Mouse (Mus musculus) embryonic stem cell, embryonic (primary cell): ENCODE results near the gene Olfr520.
"Not testable (repeated sequence)": the region's sequence is repeated elsewhere in the genome, so short reads cannot be mapped to it uniquely, and the experiment has no call there.

Source experiments
- CTCF ChIA-PET, 4 experiments: fragments of 300-600 bp in 2 of 4; fragments of 350-600 bp in 2 of 4; sonication (Branson Sonifier 250); formaldehyde crosslinking; loops; one replicate each; lab custom pipeline; 2022; ENCODE audit warnings: inconsistent platforms in 2 of 4; lab: Charles Lee
- POLR2A ChIA-PET, 4 experiments: fragments of 300-600 bp in 2 of 4; fragments of 350-600 bp in 2 of 4; sonication (Branson Sonifier 250); formaldehyde crosslinking; loops; one replicate each; lab custom pipeline; 2022; ENCODE audit warnings: antibody characterized with exemption in 4 of 4, inconsistent platforms in 1 of 4; lab: Charles Lee

The Olfr520 gene

GRCm38 (mm10) chr7:99707671-99708070 lies 22.4 kb upstream of the Olfr520 start:
- ChIA-PET CTCF (interaction anchor here in 3 of 4 experiments (0.8 to 2.0 kb wide), 3 partner anchors 48 to 208 kb away, joined by 3 to 9 read pairs (median 4); no protein-coding TSS in a partner anchor), POLR2A (interaction anchor here in 1 of 4 experiments (1.4 kb wide), 1 partner anchor 12 kb away, joined by 3 read pairs; no protein-coding TSS in a partner anchor)

GRCm38 (mm10) chr7:99708301-99708721 lies 21.8 kb upstream of the Olfr520 start:
- ChIA-PET CTCF (interaction anchor here in 3 of 4 experiments (0.5 to 2.0 kb wide), 7 partner anchors 13 to 208 kb away, joined by 3 to 9 read pairs (median 4); no protein-coding TSS in a partner anchor), POLR2A (interaction anchor here in 2 of 4 experiments (0.6 to 1.4 kb wide), 4 partner anchors 12 to 361 kb away, joined by 3 to 8 read pairs (median 3); no protein-coding TSS in a partner anchor)

GRCm38 (mm10) chr7:99708750-99709149 lies 21.3 kb upstream of the Olfr520 start:
- ChIA-PET POLR2A (interaction anchor here in 2 of 4 experiments (0.6 to 1.4 kb wide), 4 partner anchors 11 to 360 kb away, joined by 3 to 8 read pairs (median 3); no protein-coding TSS in a partner anchor), CTCF (interaction anchor here in 3 of 4 experiments (0.8 to 2.0 kb wide), 7 partner anchors 13 to 209 kb away, joined by 3 to 9 read pairs (median 4); no protein-coding TSS in a partner anchor)

GRCm38 (mm10) chr7:99709992-99710391 lies 20.1 kb upstream of the Olfr520 start:
- CTCF ChIA-PET = interaction anchor here (0.5 to 1.9 kb wide), 11 partner anchors 10 to 710 kb away, joined by 3 to 6 read pairs (median 4); no protein-coding TSS in a partner anchor
- POLR2A ChIA-PET = interaction anchor here in 2 of 4 experiments (1.1 to 1.4 kb wide), 2 partner anchors 19 to 42 kb away, joined by 3 read pairs; no protein-coding TSS in a partner anchor

GRCm38 (mm10) chr7:99710476-99710875 lies 19.6 kb upstream of the Olfr520 start:
- CTCF ChIA-PET = interaction anchor here (0.5 to 1.6 kb wide), 9 partner anchors 10 to 710 kb away, joined by 3 to 6 read pairs (median 3); no protein-coding TSS in a partner anchor
- POLR2A ChIA-PET = interaction anchor here in 2 of 4 experiments (0.8 to 1.4 kb wide), 3 partner anchors 9 to 42 kb away, joined by 3 read pairs; no protein-coding TSS in a partner anchor

GRCm38 (mm10) chr7:99711166-99711565 lies 18.9 kb upstream of the Olfr520 start, which contains the start of gene Slco2b1:
Gene Slco2b1, minus strand, starts transcription at chr7:99711340.
- ChIA-PET POLR2A (interaction anchor here in 1 of 4 experiments (0.6 to 0.8 kb wide), 2 partner anchors 9 to 31 kb away, joined by 3 read pairs; no protein-coding TSS in a partner anchor), CTCF (interaction anchor here in 2 of 4 experiments (0.6 to 1.7 kb wide), 3 partner anchors 9 to 52 kb away, joined by 3 to 6 read pairs (median 3); partner anchors contain the start of gene Olfr521 (in 1 of the 2))

GRCm38 (mm10) chr7:99712431-99712830 lies 17.6 kb upstream of the Olfr520 start:
- ChIA-PET POLR2A (no interaction called here), CTCF (interaction anchor here in 1 of 4 experiments (1.7 kb wide), 1 partner anchor 53 kb away, joined by 6 read pairs; no protein-coding TSS in a partner anchor)

GRCm38 (mm10) chr7:99716536-99716935 lies 13.5 kb upstream of the Olfr520 start:
- ChIA-PET CTCF (no interaction called here), POLR2A (no interaction called here)

- CTCF ChIA-PET = interaction anchor here in 1 of 4 experiments (1.3 kb wide), 1 partner anchor 142 kb away, joined by 4 read pairs; no protein-coding TSS in a partner anchor
- POLR2A ChIA-PET = interaction anchor here in 1 of 4 experiments (0.6 kb wide), 1 partner anchor 32 kb away, joined by 5 read pairs; no protein-coding TSS in a partner anchor
These were observed 4.5 kb downstream of the Olfr520 start for GRCm38 (mm10) chr7:99734612-99735011.

- POLR2A ChIA-PET, CTCF ChIA-PET: not testable (repeated sequence)
These were observed 5.4 kb downstream of the Olfr520 start for GRCm38 (mm10) chr7:99735491-99735890.

GRCm38 (mm10) chr7:99739276-99739675 lies 9.2 kb downstream of the Olfr520 start:
- CTCF ChIA-PET = interaction anchor here in 1 of 4 experiments (0.6 kb wide), 1 partner anchor 13 kb away, joined by 3 read pairs; no protein-coding TSS in a partner anchor

GRCm38 (mm10) chr7:99763207-99763606 lies 33.1 kb downstream of the Olfr520 start, which contains the start of gene Olfr521:
Gene Olfr521, plus strand, starts transcription at chr7:99763507.
- CTCF ChIA-PET = interaction anchor here in 2 of 4 experiments (0.6 to 1.2 kb wide), 2 partner anchors 52 to 104 kb away, joined by 3 to 5 read pairs; partner anchors contain the start of gene Slco2b1 (in 1 of the 2)
- POLR2A ChIA-PET = interaction anchor here in 1 of 4 experiments (1.6 kb wide), 1 partner anchor 21 kb away, joined by 4 read pairs; no protein-coding TSS in a partner anchor

More at GRCm38 (mm10) chr7:99739276-99739675, 9.2 kb downstream of the Olfr520 start:
- POLR2A ChIA-PET = no interaction called here

GRCm38 (mm10) chr7:99781385-99781784 lies 51.3 kb downstream of the Olfr520 start:
- ChIA-PET CTCF (interaction anchor here in 1 of 4 experiments (0.5 kb wide), 1 partner anchor 407 kb away, joined by 5 read pairs; no protein-coding TSS in a partner anchor), POLR2A (no interaction called here)

- CTCF ChIA-PET = no interaction called here
- POLR2A ChIA-PET = interaction anchor here in 1 of 4 experiments (1.5 kb wide), 1 partner anchor 9 kb away, joined by 3 read pairs; no protein-coding TSS in a partner anchor
These were observed 51.8 kb downstream of the Olfr520 start for GRCm38 (mm10) chr7:99781916-99782315.

GRCm38 (mm10) chr7:99783421-99783820 lies 53.3 kb downstream of the Olfr520 start:
- ChIA-PET POLR2A (interaction anchor here in 2 of 4 experiments (0.6 to 1.5 kb wide), 2 partner anchors 11 to 89 kb away, joined by 3 to 8 read pairs; no protein-coding TSS in a partner anchor), CTCF (no interaction called here)

- ChIA-PET CTCF (no interaction called here), POLR2A (no interaction called here)
These were observed 55.5 kb downstream of the Olfr520 start for GRCm38 (mm10) chr7:99785553-99785952.
